Mouse (Mus musculus) layer of hippocampus, adult 2 months (tissue): Measurements from ENCODE around the gene Zbtb45. TPM values are rescaled to one million over a fixed set of nuclear protein-coding genes. Genes with fewer than 3 reads are reported as not detected.

ENCODE experiments used
- DNase-seq, 2 experiments: peaks; one replicate each; pipeline ENCODE4 v3.0.0; 2022; ENCODE audit warnings: low spot score in 2 of 2
- H3K27ac ChIP-seq: fragments of 200-600 bp; 2 replicates; pipeline ENCODE4 v1.8.1; 2022
- H3K4me3 ChIP-seq: fragments of 200-600 bp; 2 replicates; pipeline ENCODE4 v1.8.1; 2022; ENCODE audit warnings: mild to moderate bottlenecking
- CTCF ChIP-seq: fragments of 200-600 bp; conservative IDR thresholded peaks from 2 replicates; pipeline ENCODE4 v1.8.1; 2022; ENCODE audit warnings: antibody characterized with exemption, mild to moderate bottlenecking, moderate library complexity
- total RNA-seq, 2 experiments: library from RNA; stranded (reverse); gene quantifications; 2 replicates each; pipeline ENCODE4 v1.2.3; 2021

The Zbtb45 gene
- total RNA-seq, 2 experiments from 2014 or later: 32.9 to 34.8 TPM

- Histone ChIP-seq H3K4me3 (no peak overlapping the region), H3K27ac (no peak overlapping the region)
- TF ChIP-seq CTCF: no peak
- no peak for DNase-seq
Measured at GRCm38 (mm10) chr7:13028986-13029385, 19.2 kb upstream of the Zbtb45 start.

DNA sequence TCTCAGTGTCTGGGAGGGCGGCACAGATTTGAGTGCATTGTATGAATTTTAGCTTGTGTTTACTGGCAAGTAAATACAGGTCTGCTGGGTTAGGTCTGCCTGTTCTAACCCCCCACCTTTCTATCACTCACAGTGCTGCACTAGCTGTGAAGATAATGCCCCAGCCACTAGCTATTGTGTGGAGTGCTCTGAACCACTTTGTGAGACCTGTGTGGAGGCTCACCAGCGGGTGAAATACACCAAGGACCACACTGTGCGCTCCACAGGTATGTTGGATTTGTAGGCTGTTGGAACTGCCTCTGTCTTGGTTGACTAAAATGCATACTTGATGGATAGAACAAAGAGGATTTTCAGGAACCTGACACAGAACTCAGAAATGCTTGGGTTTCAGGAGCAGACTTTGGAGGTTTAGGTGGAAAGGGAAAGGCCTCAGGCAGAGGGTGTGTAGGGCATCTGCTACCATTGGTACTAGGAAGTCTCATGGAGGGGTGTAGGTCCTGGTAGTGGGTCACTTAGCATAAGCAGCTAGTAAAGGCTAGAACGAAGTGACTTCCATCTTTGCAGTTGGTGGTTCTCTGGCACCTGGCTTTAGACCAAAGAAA lies 15.8 kb upstream of the Zbtb45 start:
- H3K27ac ChIP-seq: peak overlapping the region; percentile 98
- H3K4me3 ChIP-seq: peak overlapping the region; percentile 93
- no peak for DNase-seq
- TF ChIP-seq CTCF: no peak

DNA sequence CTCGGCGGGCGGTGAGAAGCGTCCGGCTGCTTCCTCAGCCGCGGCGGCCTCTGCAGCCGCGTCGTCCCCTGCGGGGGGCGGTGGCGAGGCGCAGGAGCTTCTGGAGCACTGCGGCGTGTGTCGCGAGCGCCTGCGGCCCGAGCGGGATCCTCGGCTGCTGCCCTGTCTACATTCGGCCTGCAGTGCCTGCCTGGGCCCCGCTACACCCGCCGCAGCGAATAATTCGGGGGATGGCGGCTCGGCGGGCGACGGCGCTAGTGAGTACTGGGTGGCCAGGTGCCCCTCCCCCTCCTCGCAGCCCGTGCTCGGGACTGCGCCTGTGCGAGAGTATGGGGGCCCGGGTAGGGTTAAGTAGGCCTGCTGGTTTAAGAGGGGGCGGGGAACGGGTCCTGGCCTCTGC lies 15.0 kb upstream of the Zbtb45 start:
- DNase-seq: peak; percentile 85 to 86
- Histone ChIP-seq H3K4me3 (peak overlapping the region; percentile 93), H3K27ac (peak overlapping the region; percentile 98)
- TF ChIP-seq CTCF: no peak; the same call in none of the 2 replicates

DNA sequence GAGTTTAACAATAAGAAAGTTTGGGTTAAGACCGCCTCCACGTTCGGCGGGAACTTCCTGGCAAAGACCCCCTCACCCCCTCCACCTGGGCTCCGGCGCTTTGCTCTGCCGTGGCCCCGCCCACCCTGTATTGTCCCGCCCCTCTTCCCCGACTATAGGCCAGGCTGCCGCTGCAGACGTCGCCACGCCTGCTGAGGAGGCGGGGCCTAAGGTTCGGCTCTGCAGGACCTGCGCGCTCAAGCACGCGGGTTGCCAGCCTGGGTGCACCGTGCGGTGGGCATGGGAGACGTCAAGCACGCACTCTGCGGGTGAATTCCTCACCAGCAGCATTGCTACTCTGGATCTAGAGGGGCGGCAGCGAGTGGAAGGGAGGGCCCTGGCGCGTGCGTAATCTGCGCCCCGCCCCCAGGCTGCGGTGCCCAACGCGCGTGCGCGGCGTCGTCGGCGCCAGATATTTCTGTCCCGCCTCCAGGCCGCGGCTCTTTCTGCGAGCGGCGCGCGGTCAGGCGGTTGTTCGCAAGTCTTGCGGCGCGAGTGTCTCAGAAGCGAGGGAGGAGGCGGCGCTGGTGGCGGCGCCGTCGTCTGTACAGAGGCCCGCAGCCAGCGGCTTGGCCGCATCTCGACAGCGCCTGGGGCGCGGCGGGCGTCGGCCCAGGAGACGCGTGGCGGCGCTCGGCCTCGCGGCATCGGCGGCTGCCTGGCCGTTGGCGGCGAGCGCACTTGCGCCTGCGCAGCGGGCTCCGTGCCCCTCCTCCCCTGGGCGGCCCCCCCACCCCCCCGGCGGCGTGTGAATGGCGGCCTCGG lies 14.3 kb upstream of the Zbtb45 start:
- peak; percentile 90 to 94 for DNase-seq
- TF ChIP-seq CTCF: no peak
- H3K4me3 ChIP-seq: peak overlapping the region; percentile 93

DNA sequence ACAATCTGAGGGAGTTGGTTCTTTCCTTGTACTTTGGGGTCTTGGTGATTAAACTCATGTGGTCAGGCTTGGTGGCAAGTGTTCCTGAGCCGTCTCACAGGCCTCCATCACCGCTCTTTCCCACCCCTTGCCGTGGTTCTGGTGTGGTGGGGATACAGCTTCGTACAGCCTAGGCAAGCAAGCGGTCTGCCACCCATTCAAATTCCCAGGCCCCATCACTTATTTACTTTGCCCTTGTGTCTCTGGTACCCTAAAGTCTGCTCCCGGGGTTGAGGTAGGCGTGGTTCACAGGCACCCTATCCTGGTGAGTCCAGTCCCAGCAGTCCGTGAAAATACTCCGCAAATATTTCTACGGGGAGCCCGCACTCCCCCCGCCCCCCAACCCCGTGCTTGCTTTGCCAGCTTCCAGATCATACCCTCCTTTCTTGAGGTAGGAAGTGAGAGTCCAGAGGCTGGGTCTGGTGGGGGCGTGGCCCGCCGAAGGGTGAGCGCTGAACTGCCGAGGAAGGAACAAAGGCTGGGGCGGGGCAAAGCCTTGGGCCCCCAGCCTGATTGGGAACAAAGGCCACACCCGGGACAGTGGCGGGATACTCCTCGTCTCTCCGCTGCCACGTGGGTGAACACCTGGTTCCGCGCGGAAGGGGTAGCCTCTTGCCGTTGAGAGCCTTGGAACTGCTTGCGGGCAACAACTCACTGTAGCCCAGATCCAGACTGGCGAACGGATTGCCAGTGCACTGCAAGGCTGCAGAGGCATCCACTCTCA lies 13.1 kb upstream of the Zbtb45 start:
- no peak for TF ChIP-seq CTCF
- peak overlapping the region; percentile 98; the same call in 1 of the 2 replicates for H3K27ac ChIP-seq
- no peak for DNase-seq
- H3K4me3 ChIP-seq: peak overlapping the region; percentile 93

More for the DNA sequence above, 14.3 kb upstream of the Zbtb45 start:
- H3K27ac ChIP-seq: peak overlapping the region; percentile 98

DNA sequence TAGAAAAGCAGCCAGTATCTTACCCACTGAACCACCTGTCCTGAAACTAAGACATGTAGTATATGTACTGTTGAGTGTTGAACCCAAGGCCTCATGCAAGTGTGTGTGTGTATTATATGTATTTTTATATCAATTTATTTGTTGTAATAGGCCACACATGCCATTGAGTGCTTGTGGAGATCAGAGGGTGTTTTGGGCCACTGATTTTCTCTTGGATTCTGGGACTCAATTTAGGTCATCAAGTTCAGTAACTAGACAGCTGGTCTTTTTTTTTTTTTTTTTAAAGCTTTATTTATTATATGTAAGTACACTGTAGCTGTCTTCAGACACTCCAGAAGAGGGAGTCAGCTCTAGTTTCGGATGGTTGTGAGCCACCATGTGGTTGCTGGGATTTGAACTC lies 5.4 kb upstream of the Zbtb45 start:
- no peak for DNase-seq
- H3K4me3 ChIP-seq: no peak overlapping the region
- TF ChIP-seq CTCF: no peak
- H3K27ac ChIP-seq: no peak overlapping the region

GRCm38 (mm10) chr7:13014275-13014839 lies 4.5 kb upstream of the Zbtb45 start:
- Histone ChIP-seq H3K4me3 (no peak overlapping the region), H3K27ac (no peak overlapping the region)
- TF ChIP-seq CTCF: no peak
- DNase-seq: no peak

GRCm38 (mm10) chr7:13013671-13014070 lies 3.8 kb upstream of the Zbtb45 start:
- no peak overlapping the region for H3K27ac ChIP-seq
- TF ChIP-seq CTCF: no peak
- DNase-seq: no peak
- no peak overlapping the region for H3K4me3 ChIP-seq

DNA sequence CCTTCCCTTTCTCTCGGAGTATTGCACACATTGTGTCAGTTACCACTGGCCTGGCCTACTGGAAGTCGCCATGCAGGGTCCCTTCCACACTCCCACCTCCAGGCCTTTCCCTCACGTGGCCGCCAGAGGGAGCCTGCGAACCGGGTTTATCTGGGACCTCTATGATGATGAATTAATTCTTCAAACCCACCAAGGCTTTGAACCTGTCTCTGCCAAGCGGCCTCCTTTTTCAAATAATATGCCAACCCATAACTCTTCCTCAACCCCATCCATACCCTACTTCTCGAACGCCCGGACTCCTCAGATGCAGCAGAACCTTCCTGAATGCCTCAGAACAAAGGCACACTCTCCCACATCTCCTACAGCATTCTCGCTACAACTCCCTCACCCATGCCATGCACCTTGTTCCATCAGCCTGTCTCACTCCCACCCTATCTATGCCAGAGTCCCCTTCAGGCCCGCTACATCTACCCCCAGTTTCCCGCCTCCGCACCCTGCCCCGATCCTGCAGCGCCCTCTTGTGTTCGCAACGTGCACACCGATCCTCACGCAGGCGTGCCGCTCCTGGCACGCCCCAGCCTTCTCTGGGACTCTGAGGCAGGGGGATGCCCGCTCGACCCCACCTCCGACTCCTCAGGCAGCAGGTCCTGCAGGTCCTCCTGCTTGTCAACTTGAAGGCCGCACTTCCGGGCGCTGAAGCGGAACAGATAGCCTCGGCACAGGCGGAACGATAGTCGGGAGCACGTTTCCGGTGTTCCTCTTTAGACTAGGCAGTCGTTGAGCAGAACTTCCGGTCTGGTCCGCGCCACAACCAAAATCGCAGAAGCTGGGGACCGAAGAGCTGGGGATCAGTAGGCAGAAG lies 460 bp downstream of the Zbtb45 start:
- Histone ChIP-seq H3K4me3 (peak overlapping the region; percentile 94), H3K27ac (peak overlapping the region; percentile 99)
- TF ChIP-seq CTCF: peak; percentile 72
- peak; percentile 89 to 92 for DNase-seq

DNA sequence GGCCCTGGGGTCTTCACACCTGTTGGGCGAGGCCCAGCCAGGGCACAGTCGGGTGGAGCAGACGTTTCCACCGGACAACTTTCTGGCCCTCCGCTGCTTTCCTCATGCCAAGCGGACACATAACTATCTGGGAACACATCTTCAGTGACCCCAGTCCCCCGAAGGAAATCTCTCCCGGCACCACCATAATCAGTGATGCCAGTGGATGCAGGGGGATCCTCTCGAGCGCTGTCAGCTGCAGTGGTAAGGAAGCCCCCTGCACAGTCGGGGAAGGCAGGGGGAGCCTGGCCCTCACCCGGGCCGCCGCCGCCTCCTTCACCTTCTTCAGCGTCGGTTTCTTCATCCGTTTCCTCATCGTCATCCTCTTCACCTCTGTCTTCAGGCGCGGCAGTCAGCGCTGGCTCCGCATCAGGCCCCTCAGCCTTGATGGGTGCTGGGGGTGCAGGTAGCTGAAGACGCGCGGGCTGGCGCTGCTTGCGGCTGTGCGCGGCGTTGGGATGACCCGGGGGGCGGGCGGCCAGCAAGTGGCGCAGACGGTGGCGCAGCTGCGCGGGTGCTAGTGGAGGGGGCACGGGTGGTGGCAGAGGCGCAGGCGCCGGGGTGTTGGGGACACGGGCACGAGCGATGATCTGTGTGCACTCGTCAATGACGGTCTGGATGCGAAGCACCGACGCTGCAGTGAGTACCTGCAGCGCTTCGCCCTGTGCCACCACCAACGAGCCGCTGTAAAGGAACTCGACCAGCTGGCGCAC lies 2.3 kb downstream of the Zbtb45 start:
- no peak for TF ChIP-seq CTCF
- H3K27ac ChIP-seq: no peak overlapping the region
- peak overlapping the region; percentile 9; the same call in 1 of the 2 replicates for H3K4me3 ChIP-seq
- DNase-seq: peak in 1 of 2 experiments; percentile 45

- Histone ChIP-seq H3K4me3 (no peak overlapping the region), H3K27ac (no peak overlapping the region)
- TF ChIP-seq CTCF: no peak
- DNase-seq: no peak
Measured at GRCm38 (mm10) chr7:13006531-13006930, 3.3 kb downstream of the Zbtb45 start.
